In genomic region chr1:168118077-168118476, GRCm38 (mm10) we compare ENCODE assay signal across 12 mouse cellular contexts.
"Had no signal": no experiment of that assay in that cellular context is flagged by ENCODE, and none has a peak within 500 bp of the region (broad histone marks: within the 10 kb centered on the region; RNA-seq: fewer than 3 reads in every experiment).

No protein-coding gene starts in this region.

- DNase-seq: retina, postnatal 1 day; right cerebral cortex, adult 18-20 months; right cerebral cortex, postnatal 14 days; right cerebral cortex, postnatal 25 days; right cerebral cortex, postnatal 4 days; spleen, adult 18-20 months; thymus, adult 18-20 months; thymus, adult 2 months; thymus, postnatal 14 days; thymus, postnatal 25 days; thymus, postnatal 36 days; thymus, postnatal 4 days had no signal
